Mouse (Mus musculus): ENCODE measurements around the gene Zfp93. TPM values are rescaled to one million over a fixed set of nuclear protein-coding genes. Genes with fewer than 3 reads are reported as not detected.

Zfp93 gene
- total RNA-seq, 2 experiments from 2014 or later, result 12.5 to 13.2 TPM

GRCm38 (mm10) chr7:24290106-24290693, 20.0 kb downstream of the Zfp93 start:
- no peak for DNase-seq (ENCODE audit: extremely low spot score in 1 of 2, low spot score in 1 of 2)

DNA sequence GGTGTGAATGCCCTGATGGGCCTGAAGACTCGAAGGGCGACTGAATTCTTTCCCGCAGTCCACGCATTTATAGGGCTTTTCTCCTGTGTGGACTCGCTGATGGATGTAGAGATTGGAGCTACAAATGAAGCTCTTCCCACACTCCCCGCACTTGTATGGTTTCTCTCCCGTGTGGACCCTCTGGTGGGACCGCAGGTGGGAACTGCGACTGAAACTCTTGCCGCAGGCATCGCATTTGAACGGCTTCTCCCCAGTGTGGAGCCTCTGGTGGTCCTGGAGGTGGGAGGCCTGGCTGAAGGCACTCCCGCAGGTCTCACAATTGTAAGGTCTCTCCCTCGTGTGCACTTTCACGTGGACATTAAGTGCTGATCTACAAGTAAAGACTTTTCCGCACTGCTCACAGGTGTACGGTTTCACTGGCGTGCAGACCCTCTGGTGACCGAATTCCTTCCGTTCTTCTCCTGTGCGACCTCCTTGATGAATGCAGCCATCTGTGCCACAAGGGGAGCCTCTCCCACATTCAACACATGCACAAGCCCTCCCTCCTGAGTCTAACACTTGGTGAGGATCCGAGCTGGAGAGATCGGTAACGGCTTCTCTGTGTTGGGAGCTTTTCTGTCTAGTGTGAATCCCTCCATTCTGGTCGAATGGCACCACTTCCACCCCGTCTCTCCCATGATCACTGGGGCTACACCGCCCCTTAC, 21.3 kb downstream of the Zfp93 start:
- DNase-seq (ENCODE audit: extremely low spot score in 1 of 2, low spot score in 1 of 2), result no peak

- no peak for DNase-seq (ENCODE audit: extremely low spot score in 1 of 2, low spot score in 1 of 2)
These were observed 23.0 kb downstream of the Zfp93 start for GRCm38 (mm10) chr7:24293061-24293851.

DNA sequence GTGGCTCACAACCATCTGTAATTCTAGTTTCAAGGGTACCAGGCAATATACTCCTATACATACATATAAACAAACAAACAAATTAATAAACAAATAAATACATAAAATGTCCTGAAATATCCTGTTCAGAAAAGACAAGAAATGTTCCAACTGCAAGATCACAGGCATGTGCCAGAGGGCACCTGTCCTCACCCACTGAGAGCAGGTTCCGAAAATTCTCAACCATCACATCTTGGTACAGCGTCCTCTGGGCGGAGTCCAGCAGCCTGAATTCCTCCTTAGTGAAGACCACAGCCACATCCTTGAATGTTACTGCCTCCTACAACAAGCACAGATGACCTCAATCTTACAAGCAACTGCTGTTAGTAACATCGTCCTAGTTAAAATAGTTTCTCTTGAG, 24.5 kb downstream of the Zfp93 start:
- DNase-seq (ENCODE audit: extremely low spot score in 1 of 2, low spot score in 1 of 2), result no peak

DNA sequence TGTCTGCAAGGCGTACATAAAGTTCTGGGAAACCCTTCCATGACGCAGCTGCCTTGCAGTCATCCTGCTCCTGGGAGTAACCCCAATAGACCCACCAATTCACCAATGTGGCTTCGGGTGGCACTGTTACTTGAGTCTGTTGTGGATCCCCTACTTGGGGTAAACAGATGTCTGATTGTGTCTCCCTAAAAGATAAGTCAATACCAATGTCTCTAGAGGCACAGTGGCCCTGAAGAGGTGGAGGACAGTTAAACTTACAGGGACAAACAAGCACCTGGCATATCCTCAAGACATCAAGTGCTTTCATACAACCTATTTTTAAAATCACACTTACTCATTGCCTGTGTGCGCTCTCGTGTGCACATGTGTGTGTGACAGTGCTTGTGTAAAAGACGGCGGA, 25.2 kb downstream of the Zfp93 start:
- no peak for DNase-seq (ENCODE audit: extremely low spot score in 1 of 2, low spot score in 1 of 2)

GRCm38 (mm10) chr7:24296386-24296785, 26.2 kb downstream of the Zfp93 start:
- DNase-seq (ENCODE audit: extremely low spot score in 1 of 2, low spot score in 1 of 2), result no peak

DNA sequence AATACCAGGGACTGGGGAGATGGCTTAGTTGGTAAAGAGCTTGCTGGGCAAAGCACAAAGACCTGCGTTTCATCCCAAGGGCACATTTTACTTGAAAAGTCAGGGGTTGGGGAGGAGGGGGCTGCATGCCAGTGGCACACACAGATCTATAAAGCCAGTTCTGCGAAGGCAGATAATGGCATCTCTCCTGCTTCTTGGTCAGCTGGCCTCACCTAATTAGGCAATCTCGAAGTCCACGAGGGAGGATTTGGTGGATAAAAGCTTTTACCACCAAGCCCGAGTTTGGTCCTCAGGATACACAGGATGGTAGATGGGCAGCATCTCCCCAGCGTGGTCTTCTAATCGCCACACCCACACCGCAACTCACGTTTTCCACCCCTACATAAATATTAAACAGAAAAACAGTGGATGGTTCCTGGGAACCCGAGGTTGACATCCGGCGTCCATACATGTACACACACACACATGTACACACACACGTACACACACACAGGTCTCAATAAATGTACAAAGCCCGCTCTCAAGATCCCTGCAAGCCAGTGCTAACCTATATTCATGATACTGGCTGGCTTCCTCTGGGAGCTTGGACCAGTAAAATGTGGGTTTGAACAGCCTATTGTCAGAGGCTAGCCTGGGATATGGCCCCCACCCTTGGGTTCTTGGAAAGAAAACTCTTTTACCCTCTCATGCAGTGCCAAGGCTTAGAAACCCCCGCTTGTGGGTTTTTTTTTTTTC, 27.3 kb downstream of the Zfp93 start:
- no peak for DNase-seq (ENCODE audit: extremely low spot score in 1 of 2, low spot score in 1 of 2)

- DNase-seq (ENCODE audit: extremely low spot score in 1 of 2, low spot score in 1 of 2), result no peak
These were observed 28.4 kb downstream of the Zfp93 start for GRCm38 (mm10) chr7:24298635-24298972.

DNA sequence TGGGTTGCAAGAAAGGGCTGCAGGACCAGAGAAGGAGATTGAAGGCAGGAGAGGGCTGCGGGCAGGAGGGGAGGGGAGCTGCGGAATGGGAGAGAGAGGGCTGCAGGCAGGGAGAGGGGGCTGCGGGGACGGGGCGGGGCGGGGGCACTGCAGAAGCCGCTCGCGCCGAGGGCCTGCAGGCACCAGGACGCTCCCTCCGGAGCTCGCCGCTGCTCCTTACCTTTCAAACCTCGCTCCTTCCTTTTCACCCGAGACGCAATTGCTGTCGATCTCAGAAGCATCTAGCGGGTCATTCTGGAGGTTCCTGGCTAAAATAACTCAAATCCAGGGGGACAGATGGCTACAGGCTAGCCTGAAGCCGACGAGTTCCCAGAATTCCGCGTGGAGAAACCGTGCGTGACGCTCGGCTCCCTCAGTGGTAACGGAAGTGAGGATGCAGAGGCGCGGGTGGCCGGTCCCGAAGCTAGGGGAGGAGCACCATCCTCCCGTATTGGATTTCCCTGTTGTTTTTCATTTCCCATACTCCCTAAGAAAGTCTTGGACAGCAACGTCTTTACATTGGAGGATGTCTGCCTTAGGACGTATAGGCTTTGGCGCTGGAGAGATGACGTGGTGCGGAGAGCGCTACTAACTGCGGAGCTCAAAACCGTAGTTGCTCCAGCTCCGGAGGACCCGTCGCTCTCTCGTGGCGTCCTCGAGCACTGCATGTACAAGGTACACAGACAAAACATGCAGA, 28.9 kb downstream of the Zfp93 start:
- peak; percentile 68 to 80 for DNase-seq (ENCODE audit: extremely low spot score in 1 of 2, low spot score in 1 of 2)

DNA sequence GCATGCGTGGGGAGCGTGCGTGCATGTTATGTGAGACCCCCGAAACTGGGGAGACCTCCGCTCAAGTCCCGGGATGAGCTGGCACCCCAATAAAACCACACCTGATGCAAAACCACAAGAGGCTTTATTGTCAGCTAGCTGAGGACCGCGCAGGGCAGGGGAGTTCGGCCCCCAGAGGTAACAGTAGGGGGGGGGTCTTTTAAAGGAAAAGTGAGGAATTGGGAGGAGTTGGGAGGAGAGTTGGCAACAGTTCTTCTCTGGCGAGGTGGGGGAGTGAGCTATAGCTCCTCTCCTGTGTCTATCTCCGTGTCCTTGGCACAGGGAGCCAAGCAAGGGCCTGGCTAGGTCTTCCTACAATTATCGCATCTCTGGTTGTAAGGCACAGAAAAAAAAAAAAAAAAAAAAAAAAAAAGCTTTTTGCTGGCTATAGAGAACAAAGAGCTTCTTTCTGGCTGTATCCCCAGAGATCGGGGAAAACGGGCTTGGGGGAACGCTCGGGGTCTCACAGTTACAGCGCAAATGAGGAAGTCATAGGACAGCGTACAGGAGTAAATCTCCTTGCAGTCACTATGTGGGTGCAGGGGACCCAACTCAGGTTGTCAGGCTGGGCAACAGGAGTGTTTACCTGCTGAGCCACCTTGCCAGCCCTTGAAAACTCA, 29.7 kb downstream of the Zfp93 start:
- peak in 1 of 2 experiments; percentile 24 for DNase-seq (ENCODE audit: extremely low spot score in 1 of 2, low spot score in 1 of 2)

GRCm38 (mm10) chr7:24300771-24301282, 30.6 kb downstream of the Zfp93 start, which contains the start of gene Zfp61:
Zfp61 (minus strand) TSS chr7:24301232.
- no peak for DNase-seq (ENCODE audit: extremely low spot score in 1 of 2, low spot score in 1 of 2)

DNA sequence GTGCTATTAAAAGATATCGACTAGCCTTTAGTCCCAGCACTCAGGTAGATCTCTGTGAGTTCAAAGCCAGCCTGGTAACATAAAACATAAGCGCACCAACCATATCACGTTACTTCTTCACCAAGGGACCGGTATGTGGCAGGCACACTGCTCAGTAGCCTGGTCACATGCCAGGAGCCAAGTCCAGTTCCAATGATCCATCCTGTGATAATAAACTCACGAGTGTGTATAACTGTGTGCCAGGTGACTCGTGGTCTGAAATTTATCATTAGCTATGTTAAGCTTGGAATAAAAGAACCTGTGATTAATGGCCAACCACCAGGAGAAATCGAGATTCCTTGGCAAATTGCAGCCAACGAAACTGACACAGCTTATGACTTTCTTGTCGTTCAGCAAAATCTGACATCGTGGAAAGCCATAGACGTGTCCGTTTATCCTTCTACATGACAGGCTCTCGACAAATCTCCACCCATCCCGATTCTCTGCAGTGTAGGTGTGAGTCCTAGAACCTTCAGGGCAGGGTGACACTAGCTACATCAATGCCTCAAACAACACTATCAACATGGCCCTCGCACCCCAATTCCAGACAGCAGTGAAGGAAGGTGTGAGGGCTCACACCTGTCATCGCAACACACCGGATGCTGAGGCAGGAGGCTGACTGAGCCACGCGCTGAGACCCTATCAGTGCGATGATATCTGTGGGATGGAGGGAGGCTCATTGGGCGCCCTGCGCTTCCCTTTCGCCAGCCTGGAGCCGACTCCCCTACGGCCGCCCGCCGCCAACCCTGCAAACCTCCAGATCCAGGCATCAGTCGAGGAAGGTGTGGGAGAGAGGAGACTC, 45.7 kb downstream of the Zfp93 start:
- DNase-seq (ENCODE audit: extremely low spot score in 1 of 2, low spot score in 1 of 2), result no peak

- DNase-seq (ENCODE audit: extremely low spot score in 1 of 2, low spot score in 1 of 2), result peak; percentile 89 to 90
These were observed 46.4 kb downstream of the Zfp93 start, which contains the start of gene Zfp94 for GRCm38 (mm10) chr7:24316567-24317092. Zfp94 (minus strand) TSS chr7:24316666.

DNA sequence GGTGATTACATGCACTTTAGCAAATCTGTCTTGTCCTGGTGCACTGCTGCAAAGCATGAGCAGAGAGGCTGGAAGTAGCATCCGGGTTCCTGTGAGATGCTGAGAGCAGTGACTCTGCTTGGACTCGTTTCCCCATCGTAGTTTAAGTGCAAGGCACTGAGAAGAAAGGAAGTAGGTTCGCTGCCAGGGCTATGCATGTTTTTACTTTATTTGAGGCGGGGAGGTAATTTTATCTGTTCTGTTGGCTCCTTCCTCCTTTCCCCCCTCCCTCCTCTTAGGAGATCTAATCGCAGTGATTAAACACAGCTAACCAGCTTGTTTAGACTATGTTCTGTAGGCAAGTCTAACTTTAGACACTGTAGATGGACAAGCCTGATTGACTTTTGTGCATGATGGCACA, 48.7 kb downstream of the Zfp93 start:
- no peak for DNase-seq (ENCODE audit: extremely low spot score in 1 of 2, low spot score in 1 of 2)

GRCm38 (mm10) chr7:24322593-24322992, 52.4 kb downstream of the Zfp93 start:
- DNase-seq (ENCODE audit: extremely low spot score in 1 of 2, low spot score in 1 of 2), result no peak

DNA sequence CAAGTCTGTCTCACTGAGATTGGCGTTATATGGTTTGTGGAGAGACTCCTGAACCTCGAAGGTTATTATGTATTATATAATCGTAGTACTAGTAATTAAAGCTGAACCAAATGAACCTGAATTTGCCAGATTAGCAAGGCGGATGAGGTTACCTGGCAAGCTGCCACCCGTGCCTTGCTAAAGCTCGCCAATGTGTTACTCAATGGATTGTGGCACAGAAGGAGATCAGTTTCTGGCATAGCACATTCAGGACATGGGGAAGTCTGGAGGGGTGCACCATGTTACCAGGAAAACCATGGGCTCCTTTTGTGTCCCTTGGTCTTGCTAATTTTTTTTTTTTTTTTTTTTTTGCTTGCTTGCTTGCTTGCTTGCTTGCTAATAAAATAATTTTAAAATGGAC, 55.0 kb downstream of the Zfp93 start:
- peak in 1 of 2 experiments; percentile 30 for DNase-seq (ENCODE audit: extremely low spot score in 1 of 2, low spot score in 1 of 2)

- DNase-seq (ENCODE audit: extremely low spot score in 1 of 2, low spot score in 1 of 2), result peak in 1 of 2 experiments; percentile 28
These were observed 55.5 kb downstream of the Zfp93 start for GRCm38 (mm10) chr7:24325675-24326128.
